Mouse (Mus musculus): ENCODE data around the gene Mblac1. TPM values are rescaled to one million over a fixed set of nuclear protein-coding genes. Genes with fewer than 3 reads are reported as not detected.
"Not testable (repeated sequence)": the region's sequence is repeated elsewhere in the genome, so short reads cannot be mapped to it uniquely, and the experiment has no call there.

The Mblac1 gene
- total RNA-seq, 2 experiments from 2014 or later, result 0.53 TPM; not detected in 1

DNA sequence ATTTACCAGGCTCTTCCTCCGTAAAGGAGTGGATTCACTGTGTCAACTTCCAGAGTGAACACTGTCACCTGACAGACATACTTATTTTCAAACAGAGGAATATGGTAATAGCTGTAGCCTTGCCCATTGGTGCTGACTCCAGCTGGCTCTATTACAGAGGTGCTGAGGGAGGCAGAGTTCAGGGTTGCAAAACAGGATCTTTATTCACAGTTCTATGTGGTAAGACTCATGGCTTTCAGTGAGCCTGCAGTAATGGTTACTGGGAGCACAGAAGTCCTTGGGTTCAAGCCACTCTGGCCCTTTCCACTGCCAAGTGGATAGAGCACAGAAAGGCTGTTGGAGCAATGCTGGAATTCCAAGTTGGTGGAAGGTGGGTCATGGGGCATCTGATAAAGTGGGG is 13.1 kb downstream of the Mblac1 start:
- no peak for ATAC-seq (replicated peaks; ENCODE audit: low FRiP score, poor library complexity, severe bottlenecking)

DNA sequence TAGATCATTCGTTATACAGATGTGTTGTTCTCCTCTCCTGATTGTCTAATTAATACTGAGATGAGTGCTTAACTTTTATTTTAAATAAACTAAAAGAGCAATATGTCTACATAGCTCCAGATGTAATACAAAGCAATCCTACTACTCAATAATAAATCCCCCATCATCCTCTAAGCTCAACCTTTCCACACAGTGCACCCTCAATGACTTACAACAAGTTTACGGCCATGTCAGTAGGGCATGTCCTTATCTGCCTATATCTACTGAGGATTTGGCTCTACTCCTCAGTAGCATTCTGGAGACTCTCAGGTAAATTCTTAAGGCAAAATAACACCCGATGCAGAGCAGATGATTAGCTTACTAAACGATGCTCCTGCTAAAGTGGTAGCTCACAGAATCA is 13.8 kb downstream of the Mblac1 start:
- no peak for ATAC-seq (replicated peaks; ENCODE audit: low FRiP score, poor library complexity, severe bottlenecking)

DNA sequence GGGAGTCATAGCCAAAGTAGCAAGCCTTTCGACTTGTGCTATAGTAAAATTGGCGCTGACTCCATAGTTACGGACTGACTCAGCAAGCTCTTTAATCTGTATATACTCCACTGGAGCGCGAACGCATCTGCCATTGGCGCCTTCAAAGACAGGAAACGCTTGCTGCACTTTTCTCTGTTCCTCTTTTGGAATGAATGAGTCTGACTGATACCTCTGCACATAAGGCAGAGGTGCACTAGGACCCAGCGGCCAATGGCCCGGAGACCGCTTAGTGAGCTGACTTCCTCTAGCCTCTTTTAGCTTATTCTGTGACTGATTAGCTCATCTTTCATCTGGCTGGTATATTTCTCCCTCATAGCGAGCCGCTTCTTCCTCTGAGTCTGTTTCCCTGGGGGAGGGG is 22.5 kb downstream of the Mblac1 start:
- ATAC-seq (replicated peaks; ENCODE audit: low FRiP score, poor library complexity, severe bottlenecking), result not testable (repeated sequence)

DNA sequence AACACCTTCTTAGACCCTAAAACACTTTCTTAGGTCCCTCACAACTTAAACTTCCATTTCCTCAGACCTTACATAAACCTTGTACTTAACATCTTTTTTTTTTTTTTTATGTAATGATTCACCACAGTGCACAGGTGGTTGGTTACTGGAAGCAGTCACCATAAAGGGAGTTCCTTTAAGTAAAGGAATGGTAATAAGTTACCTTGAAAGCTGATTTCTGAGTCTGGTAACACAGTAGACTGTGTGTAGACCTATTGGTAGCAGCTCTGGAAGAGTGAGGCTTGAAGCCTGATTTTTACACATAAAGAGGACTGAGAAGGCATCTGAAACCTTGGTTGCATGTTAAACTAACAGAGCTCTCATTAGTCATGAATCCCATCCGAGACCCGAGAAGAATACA is 25.8 kb downstream of the Mblac1 start:
- no peak for ATAC-seq (replicated peaks; ENCODE audit: low FRiP score, poor library complexity, severe bottlenecking)

DNA sequence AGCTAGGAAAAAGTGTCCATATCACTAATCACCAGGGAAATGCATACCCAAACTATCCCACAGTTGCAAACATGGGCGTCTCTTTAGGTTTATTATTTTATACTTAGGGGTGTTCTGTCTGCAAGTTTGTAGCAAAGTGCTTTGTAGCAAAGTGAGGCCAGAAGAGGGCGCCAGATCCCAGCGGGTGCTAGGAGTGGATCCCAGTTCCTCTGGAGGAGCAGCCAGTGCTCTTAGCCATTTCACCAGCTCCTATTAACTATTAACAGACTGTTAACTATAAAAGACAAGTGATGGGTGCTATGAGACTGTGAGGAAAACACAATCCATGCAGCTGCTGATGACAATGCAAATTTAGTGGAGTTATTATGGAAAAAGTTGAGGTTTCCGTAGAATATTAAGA is 28.0 kb downstream of the Mblac1 start:
- ATAC-seq (replicated peaks; ENCODE audit: low FRiP score, poor library complexity, severe bottlenecking), result 0 out of 2 replicates have a peak, but pooled peaks have one; percentile 57

DNA sequence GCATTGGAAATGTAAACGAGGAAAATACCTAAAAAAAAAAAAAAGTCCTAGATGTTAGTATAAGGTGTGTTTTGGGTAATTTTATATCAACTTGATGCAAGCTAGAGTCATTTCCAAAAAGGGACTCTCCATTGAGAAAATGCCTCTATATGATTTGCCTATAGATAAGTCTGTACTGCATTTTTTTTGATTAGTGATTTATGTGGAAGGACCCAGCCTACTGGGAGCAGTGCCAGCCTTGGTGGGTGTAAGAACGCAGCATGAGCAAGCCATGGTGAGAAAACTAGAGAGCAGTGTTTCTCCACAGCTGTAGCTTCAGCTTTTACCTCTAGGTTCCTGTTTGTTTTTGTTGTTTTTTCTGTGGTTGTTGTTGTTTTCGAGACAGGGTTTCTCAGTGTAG is 29.2 kb downstream of the Mblac1 start:
- no peak for ATAC-seq (replicated peaks; ENCODE audit: low FRiP score, poor library complexity, severe bottlenecking)

DNA sequence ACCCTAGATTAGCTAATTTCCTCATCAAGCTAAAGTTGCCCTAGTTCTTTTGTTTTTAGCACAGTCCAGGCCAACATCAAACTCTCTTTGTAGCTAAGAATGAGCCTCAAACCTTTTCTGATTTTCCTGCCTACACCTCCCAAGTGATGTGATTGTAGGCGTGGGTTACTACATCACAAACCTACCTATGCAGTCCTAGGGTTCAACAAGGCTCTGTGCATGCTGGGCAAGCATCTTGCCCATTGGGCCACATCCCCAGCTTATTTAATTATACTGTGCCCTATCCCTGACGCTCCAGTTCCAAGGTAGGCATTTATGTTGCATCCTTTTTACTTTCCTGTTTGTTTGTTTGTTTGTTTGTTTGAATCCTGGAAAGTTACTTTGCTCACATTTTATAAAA is 31.6 kb downstream of the Mblac1 start, which contains the start of gene Nxpe5:
Nxpe5 (plus strand) TSS at position 199 of the 400 bp plus-strand sequence.
- ATAC-seq (replicated peaks; ENCODE audit: low FRiP score, poor library complexity, severe bottlenecking), result no peak

DNA sequence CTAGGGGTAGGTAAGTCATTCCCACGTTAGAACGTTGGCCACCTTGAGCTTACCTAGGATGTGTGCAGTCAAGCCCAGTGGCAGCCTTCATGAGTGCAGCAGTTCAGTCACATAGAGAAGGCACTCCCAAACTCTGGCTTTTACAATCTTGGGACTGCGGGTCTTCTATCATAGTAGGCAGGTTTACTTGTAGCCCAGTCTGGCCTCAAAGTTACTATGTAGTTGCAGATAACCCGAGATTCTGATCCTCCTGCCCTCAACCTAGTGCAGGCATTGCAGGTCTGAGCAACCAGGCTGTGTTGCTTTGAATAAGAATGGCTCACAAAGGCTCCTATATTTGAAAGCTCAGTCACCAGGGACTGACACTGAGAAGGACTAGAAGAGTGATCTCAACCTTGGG is 32.4 kb downstream of the Mblac1 start:
- no peak for ATAC-seq (replicated peaks; ENCODE audit: low FRiP score, poor library complexity, severe bottlenecking)

DNA sequence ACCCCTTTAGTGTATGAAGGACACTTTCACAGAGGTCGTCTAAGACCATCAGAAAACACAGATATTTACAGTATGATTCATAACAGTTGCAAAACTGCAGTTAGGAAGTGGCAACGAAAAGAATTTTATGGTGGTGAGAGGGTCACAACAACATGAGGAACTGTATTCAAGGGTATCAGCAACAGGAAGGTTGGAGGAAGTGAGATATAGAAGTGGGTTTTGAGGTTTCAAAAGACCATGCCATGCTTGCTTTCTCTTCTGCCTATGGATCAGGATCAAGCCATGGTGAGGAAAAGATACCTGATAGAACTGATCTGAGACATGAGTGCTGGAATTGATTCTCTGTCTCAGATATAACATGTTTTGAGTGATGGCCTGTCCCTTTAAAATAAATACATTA is 33.3 kb downstream of the Mblac1 start:
- no peak for ATAC-seq (replicated peaks; ENCODE audit: low FRiP score, poor library complexity, severe bottlenecking)

DNA sequence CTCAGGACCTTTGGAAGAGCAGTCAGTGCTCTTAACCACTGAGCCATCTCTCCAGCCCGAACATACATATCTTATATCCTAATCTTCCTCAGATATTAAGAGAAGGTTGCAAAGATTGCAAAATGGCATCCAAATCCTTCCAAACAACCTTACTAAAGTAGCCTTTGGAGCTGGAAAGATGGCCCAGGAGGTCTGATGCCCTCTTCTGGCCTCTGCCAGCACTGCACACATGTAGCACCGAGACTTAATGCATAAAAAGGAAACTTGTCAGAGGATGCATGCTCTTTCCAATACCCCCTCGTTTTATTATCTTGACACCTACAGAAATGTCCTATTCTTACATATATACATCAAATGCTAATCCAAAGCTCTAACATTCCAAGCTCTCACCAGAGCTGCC is 33.9 kb downstream of the Mblac1 start:
- peak; percentile 57; the same call in 1 of the 2 replicates for ATAC-seq (replicated peaks; ENCODE audit: low FRiP score, poor library complexity, severe bottlenecking)

DNA sequence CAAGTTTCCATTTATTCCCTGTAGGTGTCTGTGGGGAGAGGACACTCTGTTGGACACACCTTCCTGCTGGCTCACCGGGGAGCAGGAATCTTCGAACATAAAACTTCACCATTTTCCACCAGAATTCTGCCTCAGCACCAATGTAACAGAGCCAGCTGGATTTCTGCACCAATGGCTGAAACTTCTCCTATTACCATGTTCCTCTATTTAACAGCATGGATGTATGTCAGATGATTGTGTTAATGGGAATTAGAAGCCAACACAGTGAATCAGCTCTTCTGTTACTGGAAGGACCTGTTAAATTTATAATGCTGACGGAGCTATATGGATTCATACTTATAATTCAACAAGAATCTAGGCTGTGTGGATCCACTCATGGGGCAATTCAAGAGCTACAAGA is 35.4 kb downstream of the Mblac1 start:
- ATAC-seq (replicated peaks; ENCODE audit: low FRiP score, poor library complexity, severe bottlenecking), result no peak

DNA sequence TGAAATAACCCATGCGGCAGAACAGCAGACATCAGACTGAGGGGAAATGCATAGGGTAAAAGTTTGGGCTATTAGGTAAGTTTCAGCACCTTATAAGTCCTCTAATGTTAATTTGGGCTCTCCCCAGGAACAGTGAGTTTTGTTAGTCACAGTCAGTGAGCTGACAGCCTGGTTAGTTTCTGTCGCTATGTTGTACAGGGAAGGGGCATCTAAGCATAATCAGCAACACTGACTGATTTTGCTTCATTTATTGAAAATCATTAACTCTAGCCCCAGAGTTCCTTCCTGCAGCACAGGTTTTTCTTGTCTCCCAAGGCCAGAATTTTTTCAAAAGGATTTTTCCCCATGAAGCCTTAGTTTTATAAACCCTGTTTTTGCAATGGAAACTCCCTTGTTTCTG is 39.7 kb downstream of the Mblac1 start:
- no peak for ATAC-seq (replicated peaks; ENCODE audit: low FRiP score, poor library complexity, severe bottlenecking)

DNA sequence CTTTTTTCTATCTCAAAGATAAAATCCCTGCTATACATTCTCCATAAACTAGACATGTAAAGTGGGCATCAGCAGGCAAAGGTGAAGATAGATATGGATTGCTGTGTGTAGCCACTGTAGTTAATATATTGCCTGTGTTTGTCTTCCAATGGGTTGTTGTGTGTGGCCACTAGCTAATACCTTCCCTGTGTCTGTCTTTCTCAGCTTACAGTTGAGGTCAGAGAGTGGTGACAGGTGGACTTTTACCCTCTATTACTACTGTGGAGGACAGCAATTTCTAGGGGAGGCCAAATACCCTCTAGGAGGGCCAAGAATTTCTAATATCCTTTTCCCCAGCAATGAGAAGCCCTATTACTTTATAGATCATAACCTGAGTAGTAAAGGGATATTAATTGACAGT is 40.1 kb downstream of the Mblac1 start:
- no peak for ATAC-seq (replicated peaks; ENCODE audit: low FRiP score, poor library complexity, severe bottlenecking)

DNA sequence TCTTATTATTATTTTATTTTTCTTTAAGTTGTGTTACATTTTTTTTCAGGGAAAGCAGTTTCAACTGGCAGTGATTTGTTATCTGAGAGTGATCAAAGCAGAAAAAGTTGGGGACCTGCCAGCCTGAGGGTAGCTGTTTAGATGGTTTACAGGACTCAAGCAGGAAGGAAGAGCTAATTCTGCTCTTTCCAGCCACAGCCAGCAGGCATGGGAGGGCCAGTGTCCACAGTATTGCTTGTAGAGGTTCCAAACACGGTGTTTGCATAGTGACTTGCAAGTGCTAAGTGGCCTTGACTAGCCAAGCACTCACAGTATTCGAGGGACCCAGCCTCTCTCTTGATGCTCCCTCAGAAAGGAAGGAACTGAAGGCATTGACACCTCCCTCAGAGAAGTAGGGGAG is 47.4 kb downstream of the Mblac1 start:
- no peak for ATAC-seq (replicated peaks; ENCODE audit: low FRiP score, poor library complexity, severe bottlenecking)

Other genes with a start within 250 kb of the Mblac1 start
- not detected in 2 replicates for gene Gjc3, start 231.2 kb upstream of the Mblac1 start, total RNA-seq (2015; ENCODE audit: low replicate concordance)
- gene Gjc3, start 231.2 kb upstream of the Mblac1 start, total RNA-seq (2017; ENCODE audit: low replicate concordance), result not detected in 2 replicates
- gene Azgp1, start 212.8 kb upstream of the Mblac1 start, total RNA-seq (2015; ENCODE audit: low replicate concordance), result not detected in 2 replicates
- not detected in 2 replicates for gene Azgp1, start 212.8 kb upstream of the Mblac1 start, total RNA-seq (2017; ENCODE audit: low replicate concordance)
- not detected in 2 replicates for gene Smok3a, start 173.1 kb upstream of the Mblac1 start, total RNA-seq (2015; ENCODE audit: low replicate concordance)
- gene Smok3a, start 173.1 kb upstream of the Mblac1 start, total RNA-seq (2017; ENCODE audit: low replicate concordance), result not detected in 2 replicates
- not detected in 2 replicates for gene Smok3b, start 172.9 kb upstream of the Mblac1 start, total RNA-seq (2015; ENCODE audit: low replicate concordance)
- gene Smok3b, start 172.9 kb upstream of the Mblac1 start, total RNA-seq (2017; ENCODE audit: low replicate concordance), result not detected in 2 replicates
- not detected in 2 replicates for gene Smok3c, start 141.1 kb upstream of the Mblac1 start, total RNA-seq (2015; ENCODE audit: low replicate concordance)
- not detected in 2 replicates for gene Smok3c, start 141.1 kb upstream of the Mblac1 start, total RNA-seq (2017; ENCODE audit: low replicate concordance)
- gene Zkscan1, start 109.2 kb upstream of the Mblac1 start, total RNA-seq (2015; ENCODE audit: low replicate concordance), result 12.6 and 20.5 TPM in 2 replicates
- 14.4 and 16.7 TPM in 2 replicates for gene Zkscan1, start 109.2 kb upstream of the Mblac1 start, total RNA-seq (2017; ENCODE audit: low replicate concordance)
- 14.7 and 16.6 TPM in 2 replicates for gene Zscan21, start 77.4 kb upstream of the Mblac1 start, total RNA-seq (2015; ENCODE audit: low replicate concordance)
- gene Zscan21, start 77.4 kb upstream of the Mblac1 start, total RNA-seq (2017; ENCODE audit: low replicate concordance), result 5.7 and 12.6 TPM in 2 replicates
- 3.4 and 8.6 TPM in 2 replicates for gene Zfp113, start 38.6 kb upstream of the Mblac1 start, total RNA-seq (2015; ENCODE audit: low replicate concordance)
- gene Zfp113, start 38.6 kb upstream of the Mblac1 start, total RNA-seq (2017; ENCODE audit: low replicate concordance), result 2.0 and 4.1 TPM in 2 replicates
- 34.2 and 54.1 TPM in 2 replicates for gene Cops6, start 33.2 kb upstream of the Mblac1 start, total RNA-seq (2015; ENCODE audit: low replicate concordance)
- gene Cops6, start 33.2 kb upstream of the Mblac1 start, total RNA-seq (2017; ENCODE audit: low replicate concordance), result 10.1 and 22.2 TPM in 2 replicates
- gene Ap4m1, start 22.3 kb upstream of the Mblac1 start, total RNA-seq (2015; ENCODE audit: low replicate concordance), result 9.6 and 16.2 TPM in 2 replicates
- gene Ap4m1, start 22.3 kb upstream of the Mblac1 start, total RNA-seq (2017; ENCODE audit: low replicate concordance), result 18.1 and 19.4 TPM in 2 replicates
- 218 and 223 TPM in 2 replicates for gene Mcm7, start 21.9 kb upstream of the Mblac1 start, total RNA-seq (2015; ENCODE audit: low replicate concordance)
- 304 and 424 TPM in 2 replicates for gene Mcm7, start 21.9 kb upstream of the Mblac1 start, total RNA-seq (2017; ENCODE audit: low replicate concordance)
- gene Taf6, start 6.9 kb upstream of the Mblac1 start, total RNA-seq (2015; ENCODE audit: low replicate concordance), result 40.4 and 42.3 TPM in 2 replicates
- gene Taf6, start 6.9 kb upstream of the Mblac1 start, total RNA-seq (2017; ENCODE audit: low replicate concordance), result 21.8 and 30.3 TPM in 2 replicates
- 13.0 and 23.8 TPM in 2 replicates for gene Cnpy4, start 6.8 kb upstream of the Mblac1 start, total RNA-seq (2015; ENCODE audit: low replicate concordance)
- gene Cnpy4, start 6.8 kb upstream of the Mblac1 start, total RNA-seq (2017; ENCODE audit: low replicate concordance), result 23.5 and 29.3 TPM in 2 replicates
- 0.84 and 1.1 TPM in 2 replicates for gene Nxpe5, start 31.6 kb downstream of the Mblac1 start, total RNA-seq (2015; ENCODE audit: low replicate concordance)
- 0.39 TPM in 1 of 2 replicates, not detected in the other for gene Nxpe5, start 31.6 kb downstream of the Mblac1 start, total RNA-seq (2017; ENCODE audit: low replicate concordance)
- gene Lamtor4, start 61.2 kb downstream of the Mblac1 start, total RNA-seq (2015; ENCODE audit: low replicate concordance), result 22.3 and 26.4 TPM in 2 replicates
- 4.6 and 5.4 TPM in 2 replicates for gene Lamtor4, start 61.2 kb downstream of the Mblac1 start, total RNA-seq (2017; ENCODE audit: low replicate concordance)
- gene BC037034, start 69.7 kb downstream of the Mblac1 start, total RNA-seq (2015; ENCODE audit: low replicate concordance), result 15.5 and 16.8 TPM in 2 replicates
- 7.6 and 8.9 TPM in 2 replicates for gene BC037034, start 69.7 kb downstream of the Mblac1 start, total RNA-seq (2017; ENCODE audit: low replicate concordance)
- gene Gal3st4, start 78.5 kb downstream of the Mblac1 start, total RNA-seq (2015; ENCODE audit: low replicate concordance), result not detected in 2 replicates
- gene Gal3st4, start 78.5 kb downstream of the Mblac1 start, total RNA-seq (2017; ENCODE audit: low replicate concordance), result not detected in 2 replicates
- gene Gm43720, start 85.6 kb downstream of the Mblac1 start, total RNA-seq (2015; ENCODE audit: low replicate concordance), result not detected in 2 replicates
- gene Gm43720, start 85.6 kb downstream of the Mblac1 start, total RNA-seq (2017; ENCODE audit: low replicate concordance), result not detected in 2 replicates
- gene Gpc2, start 85.7 kb downstream of the Mblac1 start, total RNA-seq (2015; ENCODE audit: low replicate concordance), result not detected in 2 replicates
- gene Gpc2, start 85.7 kb downstream of the Mblac1 start, total RNA-seq (2017; ENCODE audit: low replicate concordance), result 0.39 TPM in 1 of 2 replicates, not detected in the other
- gene Stag3, start 85.9 kb downstream of the Mblac1 start, total RNA-seq (2015; ENCODE audit: low replicate concordance), result 52.4 and 92.6 TPM in 2 replicates
- gene Stag3, start 85.9 kb downstream of the Mblac1 start, total RNA-seq (2017; ENCODE audit: low replicate concordance), result 51.5 and 56.2 TPM in 2 replicates
- not detected in 2 replicates for gene Pvrig, start 147.6 kb downstream of the Mblac1 start, total RNA-seq (2015; ENCODE audit: low replicate concordance)
- gene Pvrig, start 147.6 kb downstream of the Mblac1 start, total RNA-seq (2017; ENCODE audit: low replicate concordance), result not detected in 2 replicates
- 1.7 TPM in 1 of 2 replicates, not detected in the other for gene Zfp157, start 247.2 kb downstream of the Mblac1 start, total RNA-seq (2015; ENCODE audit: low replicate concordance)
- gene Zfp157, start 247.2 kb downstream of the Mblac1 start, total RNA-seq (2017; ENCODE audit: low replicate concordance), result 1.7 and 3.3 TPM in 2 replicates